Mouse (Mus musculus) lung, adult 2 months (tissue): ENCODE data around the gene Hoxa7.

Experiments
- CTCF ChIP-seq: fragments of 200-500 bp; IDR thresholded peaks from 2 replicates; pipeline ENCODE4 v1.5.1; 2011; ENCODE audit warnings: mild to moderate bottlenecking, low read length, control low read depth; ENCODE audit not compliant: insufficient read depth
- POLR2A ChIP-seq: fragments of 200-500 bp; IDR thresholded peaks from 2 replicates; pipeline ENCODE4 v1.6.1; 2011; ENCODE audit warnings: low read depth, mild to moderate bottlenecking, control low read depth, low read length, borderline replicate concordance; ENCODE audit errors: extremely low read depth

DNA sequence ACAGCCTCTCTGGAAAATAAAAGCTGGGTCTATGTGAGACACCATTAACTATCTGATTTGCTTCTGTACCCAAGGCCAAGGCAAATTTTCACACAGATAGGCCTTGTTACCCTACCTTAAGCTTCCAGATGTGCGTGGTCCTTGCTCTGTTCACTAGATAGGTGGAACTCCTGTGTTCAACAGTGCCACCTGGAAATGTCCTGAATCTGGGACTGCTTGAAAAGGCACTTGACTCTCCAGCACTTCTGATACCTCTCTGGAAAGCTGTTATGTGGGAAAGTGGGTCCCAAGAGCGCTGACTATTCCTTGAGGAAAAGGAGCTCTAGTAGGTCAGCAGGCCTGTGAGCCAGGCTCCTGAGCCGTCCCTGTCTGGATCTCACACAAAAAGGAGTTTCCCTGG lies 15.2 kb upstream of the Hoxa7 start:
- TF ChIP-seq CTCF (no peak), POLR2A (no peak)
